Mouse (Mus musculus) midbrain, embryonic 12.5 days (tissue): ENCODE measurements around the gene Galnt6. TPM values are rescaled to one million over a fixed set of nuclear protein-coding genes. Genes with fewer than 3 reads are reported as not detected.

ENCODE experiments used
- ATAC-seq: fragments of 200-750 bp; cut with Nextera tagmentation; 2 replicates; pipeline ENCODE4 v1.8.0; 2017; ENCODE audit warnings: low read depth, moderate TSS enrichment, moderate library complexity; ENCODE audit not compliant: low FRiP score
- H3K27ac ChIP-seq: fragments of 300-500 bp; sonication (generic); replicated peaks from 2 replicates; pipeline ENCODE4 v1.5.1; 2016; ENCODE audit warnings: mild to moderate bottlenecking
- H3K27me3 ChIP-seq: fragments of 300-500 bp; sonication (generic); 2 replicates; pipeline ENCODE4 v1.6.1; 2016; ENCODE audit warnings: mild to moderate bottlenecking
- H3K36me3 ChIP-seq: fragments of 300-500 bp; sonication (generic); 2 replicates; pipeline ENCODE4 v1.6.1; 2016
- H3K4me1 ChIP-seq: fragments of 300-500 bp; sonication (generic); 2 replicates; pipeline ENCODE4 v1.6.1; 2016
- H3K4me2 ChIP-seq: fragments of 300-500 bp; sonication (generic); replicated peaks from 2 replicates; pipeline ENCODE4 v1.6.1; 2016; ENCODE audit warnings: mild to moderate bottlenecking, moderate library complexity
- H3K4me3 ChIP-seq: fragments of 300-500 bp; sonication (generic); 2 replicates; pipeline ENCODE4 v1.5.1; 2016; ENCODE audit warnings: mild to moderate bottlenecking
- H3K9ac ChIP-seq: fragments of 300-500 bp; sonication (generic); replicated peaks from 2 replicates; pipeline ENCODE4 v1.6.1; 2016; ENCODE audit warnings: mild to moderate bottlenecking, moderate library complexity
- H3K9me3 ChIP-seq: fragments of 300-500 bp; sonication (generic); 2 replicates; pipeline ENCODE4 v1.6.1; 2016; ENCODE audit warnings: mild to moderate bottlenecking
- WGBS: fragments of 180-500 bp; shearing (Covaris S2); methylation state at CpG from one replicate; pipeline ENCODE4 v1.1.7; 2016; 5-methylcytosine and 5-hydroxymethylcytosine counted together
- polyA plus RNA-seq: library from polyadenylated mRNA; unstranded; fragments of >200 nt; fragmentation: Nextera tagmentation; extraction: Ambion mirVana; gene quantifications from 2 replicates; pipeline ENCODE4 v1.2.1, GENCODE M21; 2016

Gene Galnt6
- polyA plus RNA-seq, 1 experiment from 2014 or later = 0.18 TPM

DNA sequence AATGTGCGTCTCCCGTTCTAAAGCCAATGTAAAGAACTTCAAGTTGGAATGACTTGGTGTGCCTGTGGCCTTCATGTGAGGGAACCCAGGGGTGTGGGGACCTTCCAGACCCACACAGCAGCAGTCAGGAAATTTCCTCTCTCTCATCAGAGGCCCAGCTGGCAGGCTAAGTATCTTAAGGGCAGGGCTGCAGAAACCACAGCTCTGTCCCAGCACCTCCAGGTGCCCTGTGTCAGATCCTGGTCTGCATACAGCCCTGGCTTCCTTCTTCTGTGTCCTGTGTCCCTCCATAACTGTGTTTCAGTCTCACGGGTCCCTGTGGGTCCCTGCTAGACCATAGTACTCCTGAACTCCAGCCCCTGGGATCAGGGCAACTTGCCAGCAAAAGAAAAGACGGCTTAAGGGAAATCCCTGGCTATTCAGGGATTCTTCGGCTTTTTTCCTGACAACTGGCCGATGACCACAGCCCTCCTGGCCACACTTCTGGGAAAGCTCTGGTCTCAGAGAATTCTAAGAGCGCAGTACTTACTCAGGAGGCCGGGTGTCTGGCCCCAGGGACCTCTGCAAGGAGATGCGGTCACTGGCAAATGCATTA lies 13.7 kb downstream of the Galnt6 start:
- ATAC-seq = no peak
- Histone ChIP-seq H3K4me3 (no peak overlapping the region), H3K36me3 (no peaks in the 10 kb centered on the region), H3K27ac (no peak overlapping the region), H3K9me3 (no peaks in the 10 kb centered on the region), H3K4me2 (no peak overlapping the region), H3K27me3 (no peaks in the 10 kb centered on the region), H3K9ac (no peak overlapping the region), H3K4me1 (peaks cover 6% of the 10 kb centered on the region; the same call in 1 of the 2 replicates)
- 46% methylated on average over 9 of the region's 9 CpGs for WGBS

DNA sequence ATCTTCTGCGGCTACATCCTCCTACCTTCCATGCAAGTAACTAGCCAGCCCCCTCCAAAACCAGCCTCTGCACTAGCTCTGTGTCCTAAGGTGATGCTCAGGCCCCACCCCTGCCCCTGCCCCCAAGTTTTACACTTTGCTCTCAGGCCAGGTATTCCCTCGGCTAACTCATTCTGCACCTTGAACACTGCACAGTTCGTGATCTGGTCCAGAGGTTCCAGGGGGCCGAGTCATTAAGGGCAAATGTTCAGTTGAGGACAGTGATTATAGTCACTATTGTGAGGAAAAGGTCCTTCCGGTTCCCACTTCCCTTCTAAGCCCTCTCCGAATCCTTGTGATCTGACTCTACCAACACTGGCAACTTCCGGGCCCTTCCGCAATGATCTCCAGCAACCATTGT lies 14.7 kb downstream of the Galnt6 start:
- no peaks in the 10 kb centered on the region for H3K9me3 ChIP-seq
- 87% methylated on average over 8 of the region's 8 CpGs for WGBS

DNA sequence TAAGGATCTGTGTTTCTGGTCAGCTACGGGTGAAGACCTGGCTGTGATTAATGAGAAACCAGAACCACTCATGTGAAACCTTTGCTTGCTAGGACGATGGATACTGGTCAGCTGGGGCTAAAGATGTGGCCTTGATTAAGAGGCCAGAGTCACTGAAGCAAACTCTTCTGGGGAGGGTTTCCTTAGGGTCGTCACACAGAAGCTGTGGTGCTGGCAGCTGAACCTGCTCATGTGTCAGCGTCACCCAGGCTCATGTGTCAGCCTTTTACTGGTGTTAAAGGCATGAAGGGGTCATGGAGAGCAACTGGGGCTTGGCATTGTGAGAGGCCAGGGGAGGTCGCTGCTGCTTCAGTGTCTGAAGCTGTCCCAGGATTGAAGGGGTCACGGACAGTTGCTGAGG lies 18.3 kb downstream of the Galnt6 start:
- WGBS = 69% methylated on average over 6 of the region's 6 CpGs
- no peak overlapping the region for H3K27ac ChIP-seq
- no peak overlapping the region for H3K4me3 ChIP-seq
- peaks cover 5% of the 10 kb centered on the region; the same call in 1 of the 2 replicates for H3K4me1 ChIP-seq
- H3K4me2 ChIP-seq = no peak overlapping the region
- no peaks in the 10 kb centered on the region for H3K9me3 ChIP-seq
- H3K36me3 ChIP-seq = no peaks in the 10 kb centered on the region
- H3K9ac ChIP-seq = no peak overlapping the region
- no peaks in the 10 kb centered on the region; the same call in 1 of the 2 replicates for H3K27me3 ChIP-seq
- no peak for ATAC-seq

More for the DNA sequence above, 14.7 kb downstream of the Galnt6 start:
- Histone ChIP-seq H3K27ac (no peak overlapping the region), H3K4me3 (no peak overlapping the region), H3K9ac (no peak overlapping the region), H3K4me2 (no peak overlapping the region), H3K4me1 (peaks cover 6% of the 10 kb centered on the region; the same call in 1 of the 2 replicates), H3K36me3 (no peaks in the 10 kb centered on the region), H3K27me3 (no peaks in the 10 kb centered on the region)
- ATAC-seq = no peak

- 82% methylated on average over 8 of the region's 8 CpGs for WGBS
- no peaks in the 10 kb centered on the region for H3K9me3 ChIP-seq
- no peak overlapping the region for H3K4me2 ChIP-seq
- H3K36me3 ChIP-seq = no peaks in the 10 kb centered on the region
- peaks cover 12% of the 10 kb centered on the region for H3K27me3 ChIP-seq
- no peak for ATAC-seq
- H3K4me3 ChIP-seq = no peak overlapping the region
- no peak overlapping the region for H3K27ac ChIP-seq
- peaks cover 5% of the 10 kb centered on the region; the same call in 1 of the 2 replicates for H3K4me1 ChIP-seq
- no peak overlapping the region for H3K9ac ChIP-seq
These were observed 20.6 kb downstream of the Galnt6 start for GRCm38 (mm10) chr15:100708433-100709078.

DNA sequence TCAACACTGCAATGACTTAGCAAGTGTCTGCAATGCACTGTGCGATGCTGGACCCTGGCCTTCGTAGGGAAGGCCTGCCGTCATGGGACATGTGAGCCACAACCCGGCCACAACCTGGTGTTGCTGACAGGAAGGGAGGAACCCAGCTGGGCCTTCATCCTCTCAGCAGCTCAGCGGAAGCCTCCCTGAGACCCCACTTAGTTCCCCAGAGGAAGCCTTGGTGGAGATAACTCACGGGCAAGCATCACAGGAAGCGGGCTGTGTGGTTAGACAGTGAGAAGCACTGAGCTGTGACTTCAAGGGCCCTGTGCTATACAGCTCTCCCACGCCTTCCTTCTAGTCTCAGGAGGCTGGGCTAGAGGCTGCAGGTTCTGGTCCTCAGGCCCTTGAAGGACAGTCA lies 22.9 kb downstream of the Galnt6 start:
- Histone ChIP-seq H3K9me3 (no peaks in the 10 kb centered on the region), H3K9ac (no peak overlapping the region), H3K36me3 (no peaks in the 10 kb centered on the region), H3K4me1 (peaks cover 5% of the 10 kb centered on the region; the same call in 1 of the 2 replicates), H3K27ac (no peak overlapping the region), H3K27me3 (peaks cover 21% of the 10 kb centered on the region), H3K4me3 (no peak overlapping the region), H3K4me2 (no peak overlapping the region)
- WGBS = 67% methylated on average over 8 of the region's 8 CpGs
- no peak for ATAC-seq

DNA sequence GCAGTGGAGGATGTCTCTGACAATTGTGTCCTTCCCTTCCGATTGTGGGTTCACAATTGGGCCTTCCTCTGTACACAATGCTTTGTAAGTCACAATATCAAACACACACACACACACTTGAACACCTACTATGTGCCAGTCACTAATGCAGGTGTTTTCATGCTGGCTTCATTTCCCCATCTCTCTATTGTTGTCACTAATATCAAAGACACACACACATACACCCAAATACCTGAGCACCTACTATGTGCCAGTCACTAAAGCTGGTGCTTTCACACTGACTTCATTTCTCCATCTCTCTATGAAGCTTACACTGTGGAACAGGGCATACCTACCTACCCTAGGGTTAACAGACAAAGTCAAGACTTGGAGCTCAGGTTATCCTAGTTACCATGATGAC lies 23.8 kb downstream of the Galnt6 start:
- 92% methylated on average over 1 of the region's 1 CpGs for WGBS

GRCm38 (mm10) chr15:100703913-100704312 lies 25.3 kb downstream of the Galnt6 start:
- no peak overlapping the region for H3K9ac ChIP-seq
- H3K27ac ChIP-seq = no peak overlapping the region
- peak overlapping the region; percentile 33; the same call in 1 of the 2 replicates for H3K4me2 ChIP-seq
- H3K36me3 ChIP-seq = no peaks in the 10 kb centered on the region
- no peak overlapping the region for H3K4me3 ChIP-seq
- H3K27me3 ChIP-seq = peaks cover 21% of the 10 kb centered on the region
- peaks cover 5% of the 10 kb centered on the region; the same call in 1 of the 2 replicates for H3K4me1 ChIP-seq
- no peak for ATAC-seq
- WGBS = 10% methylated on average over 17 of the region's 17 CpGs
- no peaks in the 10 kb centered on the region for H3K9me3 ChIP-seq

More for the DNA sequence above, 23.8 kb downstream of the Galnt6 start:
- no peaks in the 10 kb centered on the region for H3K36me3 ChIP-seq
- ATAC-seq = no peak
- H3K4me3 ChIP-seq = no peak overlapping the region
- peaks cover 5% of the 10 kb centered on the region; the same call in 1 of the 2 replicates for H3K4me1 ChIP-seq
- no peak overlapping the region for H3K9ac ChIP-seq
- no peak overlapping the region for H3K27ac ChIP-seq
- H3K27me3 ChIP-seq = peaks cover 21% of the 10 kb centered on the region
- H3K9me3 ChIP-seq = no peaks in the 10 kb centered on the region
- H3K4me2 ChIP-seq = no peak overlapping the region

- no peaks in the 10 kb centered on the region for H3K36me3 ChIP-seq
- peaks cover 21% of the 10 kb centered on the region for H3K27me3 ChIP-seq
- H3K4me3 ChIP-seq = no peak overlapping the region
- ATAC-seq = no peak
- H3K9ac ChIP-seq = no peak overlapping the region
- no peak overlapping the region for H3K27ac ChIP-seq
- 80% methylated on average over 6 of the region's 6 CpGs for WGBS
- no peaks in the 10 kb centered on the region for H3K9me3 ChIP-seq
- peaks cover 5% of the 10 kb centered on the region; the same call in 1 of the 2 replicates for H3K4me1 ChIP-seq
- no peak overlapping the region for H3K4me2 ChIP-seq
These were observed 27.3 kb downstream of the Galnt6 start for GRCm38 (mm10) chr15:100701856-100702255.

DNA sequence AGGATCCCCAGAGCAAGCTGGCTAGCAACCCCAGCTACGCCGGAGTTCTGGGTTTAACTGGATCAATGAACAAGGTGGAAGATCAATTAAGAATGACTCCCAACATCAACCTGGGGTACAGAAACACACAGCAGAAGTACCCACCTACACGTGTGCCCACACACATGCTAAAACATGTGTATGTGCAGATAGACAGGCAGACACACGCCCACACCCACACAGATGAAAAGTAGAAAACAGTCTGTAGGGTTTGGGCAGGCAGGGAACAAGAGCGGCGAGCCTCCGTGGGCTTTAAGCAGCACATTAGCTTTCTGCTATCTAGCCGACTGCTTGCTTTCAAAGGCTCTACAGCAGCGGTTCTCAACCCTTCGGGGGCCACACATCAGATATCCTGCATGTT lies 28.1 kb downstream of the Galnt6 start:
- H3K27ac ChIP-seq = no peak overlapping the region
- 70% methylated on average over 10 of the region's 10 CpGs for WGBS
- no peak for ATAC-seq
- peaks cover 5% of the 10 kb centered on the region; the same call in 1 of the 2 replicates for H3K4me1 ChIP-seq
- no peak overlapping the region for H3K4me3 ChIP-seq
- no peaks in the 10 kb centered on the region for H3K36me3 ChIP-seq
- H3K9me3 ChIP-seq = no peaks in the 10 kb centered on the region
- H3K4me2 ChIP-seq = no peak overlapping the region
- H3K27me3 ChIP-seq = peaks cover 21% of the 10 kb centered on the region
- no peak overlapping the region for H3K9ac ChIP-seq

DNA sequence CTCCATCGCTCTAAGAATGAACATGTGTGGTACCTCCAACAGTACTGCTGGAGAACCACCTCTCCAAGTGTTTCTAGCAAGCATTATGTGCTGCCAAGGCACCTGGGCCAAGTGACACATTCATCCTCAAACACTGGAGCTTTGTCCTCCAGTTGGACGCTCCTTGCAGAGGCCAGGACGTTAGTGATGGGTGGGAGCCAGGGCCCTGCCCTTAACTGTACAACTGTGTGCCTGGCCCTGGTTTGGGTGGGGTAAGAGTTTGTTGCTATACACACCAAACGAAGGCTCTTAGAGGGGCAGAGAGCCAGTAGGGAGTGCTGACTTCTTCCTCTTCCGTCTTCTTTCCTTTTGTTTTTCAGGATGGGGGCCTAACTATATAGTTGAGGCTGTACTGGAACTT lies 28.8 kb downstream of the Galnt6 start:
- peaks cover 5% of the 10 kb centered on the region; the same call in 1 of the 2 replicates for H3K4me1 ChIP-seq
- ATAC-seq = no peak
- no peak overlapping the region for H3K4me2 ChIP-seq
- no peaks in the 10 kb centered on the region for H3K9me3 ChIP-seq
- peaks cover 21% of the 10 kb centered on the region for H3K27me3 ChIP-seq
- H3K4me3 ChIP-seq = no peak overlapping the region
- no peak overlapping the region for H3K9ac ChIP-seq
- H3K36me3 ChIP-seq = no peaks in the 10 kb centered on the region
- H3K27ac ChIP-seq = no peak overlapping the region
- WGBS = 80% methylated on average over 5 of the region's 5 CpGs

GRCm38 (mm10) chr15:100699386-100699785 lies 29.8 kb downstream of the Galnt6 start:
- no peaks in the 10 kb centered on the region for H3K9me3 ChIP-seq
- no peak overlapping the region for H3K4me2 ChIP-seq
- no peaks in the 10 kb centered on the region for H3K36me3 ChIP-seq
- H3K27me3 ChIP-seq = peaks cover 17% of the 10 kb centered on the region
- H3K4me3 ChIP-seq = no peak overlapping the region
- no peak overlapping the region for H3K9ac ChIP-seq
- H3K4me1 ChIP-seq = peaks cover 5% of the 10 kb centered on the region; the same call in 1 of the 2 replicates
- H3K27ac ChIP-seq = no peak overlapping the region
- 70% methylated on average over 6 of the region's 6 CpGs for WGBS
- no peak for ATAC-seq

- Histone ChIP-seq H3K27ac (no peak overlapping the region), H3K4me3 (no peak overlapping the region), H3K9ac (no peak overlapping the region), H3K27me3 (peaks cover 6% of the 10 kb centered on the region), H3K36me3 (no peaks in the 10 kb centered on the region), H3K9me3 (no peaks in the 10 kb centered on the region), H3K4me2 (no peak overlapping the region), H3K4me1 (no peaks in the 10 kb centered on the region)
- no peak for ATAC-seq
- 82% methylated on average over 10 of the region's 10 CpGs for WGBS
These were observed 31.1 kb downstream of the Galnt6 start for GRCm38 (mm10) chr15:100698078-100698477.
